Mouse (Mus musculus) embryonic facial prominence, embryonic 10.5 days (tissue): ENCODE results near the gene Pde8a. TPM values are rescaled to one million over a fixed set of nuclear protein-coding genes. Genes with fewer than 3 reads are reported as not detected.
"Not testable (repeated sequence)": the region's sequence is repeated elsewhere in the genome, so short reads cannot be mapped to it uniquely, and the experiment has no call there.

Source experiments
- DNase-seq: peaks from one replicate; pipeline ENCODE4 v3.0.0-alpha.2; 2017; ENCODE audit warnings: low spot score
- H3K27ac ChIP-seq: fragments of 300-500 bp; sonication (generic); replicated peaks from 2 replicates; pipeline ENCODE4 v1.5.1; 2016; ENCODE audit warnings: mild to moderate bottlenecking
- H3K27me3 ChIP-seq: fragments of 300-500 bp; sonication (generic); replicated peaks from 2 replicates; pipeline ENCODE4 v1.6.1; 2016; ENCODE audit warnings: low read depth, mild to moderate bottlenecking; ENCODE audit not compliant: poor library complexity, severe bottlenecking
- H3K36me3 ChIP-seq: fragments of 300-500 bp; sonication (generic); replicated peaks from 2 replicates; pipeline ENCODE4 v1.6.1; 2016; ENCODE audit warnings: mild to moderate bottlenecking, moderate library complexity
- H3K4me1 ChIP-seq: fragments of 300-500 bp; sonication (generic); 2 replicates; pipeline ENCODE4 v1.6.1; 2016
- H3K4me3 ChIP-seq: fragments of 300-500 bp; sonication (generic); 2 replicates; pipeline ENCODE4 v1.5.1; 2016; ENCODE audit warnings: mild to moderate bottlenecking, moderate library complexity
- H3K9me3 ChIP-seq: fragments of 300-500 bp; sonication (generic); 2 replicates; pipeline ENCODE4 v1.6.1; 2016; ENCODE audit warnings: mild to moderate bottlenecking
- WGBS: fragments of 180-500 bp; shearing (Covaris S2); methylation state at CpG from one replicate; pipeline ENCODE4 v1.1.7; 2016; 5-methylcytosine and 5-hydroxymethylcytosine counted together
- polyA plus RNA-seq: library from polyadenylated mRNA; unstranded; fragments of >200 nt; fragmentation: Nextera tagmentation; extraction: Ambion mirVana; gene quantifications from 2 replicates; pipeline ENCODE4 v1.2.1, GENCODE M21; 2016

Gene Pde8a
- polyA plus RNA-seq, 1 experiment from 2014 or later, result 2.4 TPM

DNA sequence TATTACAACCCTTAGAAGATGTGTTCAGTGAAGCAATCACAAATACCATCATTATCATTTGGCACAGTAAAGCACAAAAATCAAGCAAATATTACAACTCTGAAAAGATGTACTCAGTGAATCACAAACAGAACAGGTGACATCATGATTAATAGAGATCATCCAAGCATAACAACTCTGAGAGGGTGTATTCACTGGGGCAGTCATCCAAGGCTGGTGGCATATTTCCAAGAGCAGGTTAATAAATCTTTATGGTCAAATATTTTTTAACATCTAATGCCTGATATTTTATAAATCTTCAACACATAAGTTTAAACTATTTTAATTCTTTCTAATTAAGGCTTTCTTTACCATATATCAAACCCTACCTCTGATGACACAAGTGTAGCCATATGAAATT, 27.4 kb upstream of the Pde8a start:
- H3K36me3 ChIP-seq, H3K4me3 ChIP-seq: not testable (repeated sequence)

DNA sequence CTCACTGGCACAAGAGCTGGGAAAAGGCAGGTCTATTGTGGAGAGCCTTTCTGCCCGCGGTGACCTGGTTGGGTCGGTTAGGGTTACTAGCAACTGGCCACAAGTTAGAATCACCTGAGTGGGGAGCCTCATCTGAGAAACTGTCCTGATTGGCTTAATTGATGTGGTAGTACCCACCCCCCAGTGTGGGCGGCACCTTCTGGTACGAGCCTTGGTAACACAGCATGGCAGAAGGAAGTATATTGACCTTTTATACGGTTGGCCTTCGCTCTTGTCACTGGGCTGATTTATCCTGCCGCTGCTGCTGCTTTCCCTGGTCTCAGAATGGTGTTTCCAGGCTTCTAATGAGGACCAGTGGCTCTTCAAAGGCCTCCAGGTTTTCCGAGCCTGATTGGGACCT, 24.2 kb upstream of the Pde8a start:
- Histone ChIP-seq H3K27ac (no peak overlapping the region), H3K36me3 (no peaks in the 10 kb centered on the region), H3K9me3 (0 out of 2 replicates have a peak, but pooled peaks cover 2% of the 10 kb centered on the region), H3K4me1 (no peaks in the 10 kb centered on the region), H3K4me3 (no peak overlapping the region), H3K27me3 (no peaks in the 10 kb centered on the region)
- DNase-seq, result no peak
- WGBS, result 80% methylated on average over 9 of the region's 9 CpGs

More for the DNA sequence above, 27.4 kb upstream of the Pde8a start:
- DNase-seq, H3K27ac ChIP-seq, H3K4me1 ChIP-seq, H3K27me3 ChIP-seq, H3K9me3 ChIP-seq: not testable (repeated sequence)

DNA sequence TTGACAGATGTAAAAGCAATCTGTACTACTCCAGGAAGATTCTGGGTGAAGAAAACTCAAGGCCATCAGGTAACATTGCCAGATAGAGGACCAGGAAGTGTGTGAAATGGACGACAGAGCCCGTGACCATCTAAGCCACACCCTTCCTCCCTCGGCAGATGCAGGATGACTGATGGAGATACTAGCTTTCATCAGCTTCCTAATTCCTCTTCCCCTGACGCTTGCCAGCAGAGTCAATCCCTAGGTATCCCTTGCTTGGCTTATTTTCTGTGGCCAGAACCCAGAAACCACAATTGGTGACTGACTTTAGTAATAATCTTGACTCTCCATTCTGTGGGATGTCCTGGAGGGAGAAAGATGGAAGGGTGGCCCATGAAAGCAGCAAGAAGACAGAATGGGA, 17.9 kb upstream of the Pde8a start:
- Histone ChIP-seq H3K27ac (no peak overlapping the region), H3K4me1 (peaks cover 19% of the 10 kb centered on the region), H3K9me3 (no peaks in the 10 kb centered on the region), H3K27me3 (no peaks in the 10 kb centered on the region), H3K36me3 (no peaks in the 10 kb centered on the region), H3K4me3 (no peak overlapping the region)
- WGBS, result 70% methylated on average over 4 of the region's 4 CpGs
- no peak for DNase-seq

- Histone ChIP-seq H3K4me1 (peaks cover 19% of the 10 kb centered on the region), H3K9me3 (no peaks in the 10 kb centered on the region), H3K27me3 (no peaks in the 10 kb centered on the region), H3K36me3 (no peaks in the 10 kb centered on the region), H3K27ac (no peak overlapping the region), H3K4me3 (no peak overlapping the region)
- 73% methylated on average over 3 of the region's 3 CpGs for WGBS
- DNase-seq, result no peak
Measured at GRCm38 (mm10) chr7:81196796-81197195, 16.6 kb upstream of the Pde8a start.

- H3K4me1 ChIP-seq, result peaks cover 25% of the 10 kb centered on the region
- H3K36me3 ChIP-seq, result no peaks in the 10 kb centered on the region
- no peak overlapping the region for H3K27ac ChIP-seq
- H3K9me3 ChIP-seq, result no peaks in the 10 kb centered on the region
- H3K4me3 ChIP-seq, result no peak overlapping the region
- DNase-seq, result peak; percentile 43
- 32% methylated on average over 4 of the region's 4 CpGs for WGBS
- no peaks in the 10 kb centered on the region for H3K27me3 ChIP-seq
Measured at GRCm38 (mm10) chr7:81198538-81198937, 14.9 kb upstream of the Pde8a start.

- Histone ChIP-seq H3K4me1 (peaks cover 25% of the 10 kb centered on the region), H3K27me3 (no peaks in the 10 kb centered on the region), H3K27ac (no peak overlapping the region), H3K4me3 (no peak overlapping the region), H3K9me3 (no peaks in the 10 kb centered on the region), H3K36me3 (no peaks in the 10 kb centered on the region)
- DNase-seq, result no peak
- WGBS, result 61% methylated on average over 5 of the region's 5 CpGs
Measured at GRCm38 (mm10) chr7:81199109-81199508, 14.3 kb upstream of the Pde8a start.

DNA sequence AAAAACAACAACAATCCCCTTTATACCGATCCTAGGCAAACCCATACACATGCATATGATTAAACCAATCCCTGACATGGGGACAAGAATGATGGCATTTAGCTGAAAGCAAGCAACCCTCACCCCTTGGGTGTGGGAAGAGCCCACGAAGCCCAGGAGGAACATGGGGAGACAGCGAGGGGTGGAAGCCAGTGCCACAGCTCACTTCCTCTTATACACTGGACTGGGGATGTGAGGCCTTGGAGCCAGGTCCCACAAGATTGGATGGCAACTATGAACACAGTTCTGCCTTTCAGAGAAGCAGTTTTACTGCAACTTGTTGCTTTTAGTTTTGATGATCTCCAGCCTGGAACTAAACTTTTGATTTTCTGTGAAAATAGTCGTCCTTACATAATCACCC, 13.6 kb upstream of the Pde8a start:
- Histone ChIP-seq H3K4me1 (peaks cover 25% of the 10 kb centered on the region), H3K36me3 (no peaks in the 10 kb centered on the region), H3K27ac (no peak overlapping the region), H3K9me3 (no peaks in the 10 kb centered on the region), H3K4me3 (no peak overlapping the region), H3K27me3 (no peaks in the 10 kb centered on the region)
- WGBS, result 65% methylated on average over 4 of the region's 4 CpGs
- DNase-seq, result no peak

- 59% methylated on average over 5 of the region's 5 CpGs for WGBS
Measured at GRCm38 (mm10) chr7:81202389-81202788, 11.0 kb upstream of the Pde8a start.

GRCm38 (mm10) chr7:81203576-81203975, 9.8 kb upstream of the Pde8a start:
- WGBS, result 87% methylated on average over 10 of the region's 10 CpGs
- H3K27me3 ChIP-seq, H3K36me3 ChIP-seq, H3K9me3 ChIP-seq, H3K4me3 ChIP-seq, DNase-seq, H3K27ac ChIP-seq: not testable (repeated sequence)
- H3K4me1 ChIP-seq, result peaks cover 15% of the 10 kb centered on the region

More at GRCm38 (mm10) chr7:81202389-81202788, 11.0 kb upstream of the Pde8a start:
- Histone ChIP-seq H3K27me3 (no peaks in the 10 kb centered on the region), H3K4me3 (no peak overlapping the region), H3K27ac (no peak overlapping the region), H3K4me1 (peaks cover 22% of the 10 kb centered on the region), H3K36me3 (no peaks in the 10 kb centered on the region), H3K9me3 (no peaks in the 10 kb centered on the region)
- DNase-seq, result no peak

DNA sequence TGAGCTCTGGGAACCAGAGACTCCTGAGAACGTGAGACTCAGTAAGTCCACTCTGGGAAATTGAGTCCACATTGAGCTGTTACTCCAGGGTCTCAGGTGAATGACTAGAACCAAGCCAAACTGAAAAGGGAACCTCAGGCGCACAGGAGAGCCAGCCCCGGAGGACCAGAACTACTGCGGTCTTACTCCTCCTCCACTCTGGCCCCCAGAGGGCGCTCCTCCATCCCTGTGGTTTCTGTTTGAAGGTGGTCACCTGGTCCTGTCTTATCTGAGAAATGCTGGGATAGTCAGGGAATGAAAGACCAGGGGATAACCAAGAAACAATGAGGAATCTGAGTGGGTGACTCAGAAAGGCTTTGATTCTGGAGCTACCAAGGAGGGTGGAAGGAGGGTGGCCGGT, 4.5 kb upstream of the Pde8a start:
- DNase-seq, result peak; percentile 76
- Histone ChIP-seq H3K36me3 (no peaks in the 10 kb centered on the region), H3K27ac (no peak overlapping the region), H3K4me1 (peaks cover 38% of the 10 kb centered on the region), H3K9me3 (no peaks in the 10 kb centered on the region), H3K27me3 (peaks cover 56% of the 10 kb centered on the region), H3K4me3 (no peak overlapping the region)
- WGBS, result 16% methylated on average over 6 of the region's 6 CpGs

GRCm38 (mm10) chr7:81209979-81210685, 3.3 kb upstream of the Pde8a start:
- peaks cover 42% of the 10 kb centered on the region for H3K4me1 ChIP-seq
- peaks cover 68% of the 10 kb centered on the region for H3K27me3 ChIP-seq
- no peak overlapping the region for H3K4me3 ChIP-seq
- no peak for DNase-seq
- WGBS, result 46% methylated on average over 12 of the region's 12 CpGs
- no peak overlapping the region for H3K27ac ChIP-seq
- no peaks in the 10 kb centered on the region for H3K9me3 ChIP-seq
- H3K36me3 ChIP-seq, result no peaks in the 10 kb centered on the region

DNA sequence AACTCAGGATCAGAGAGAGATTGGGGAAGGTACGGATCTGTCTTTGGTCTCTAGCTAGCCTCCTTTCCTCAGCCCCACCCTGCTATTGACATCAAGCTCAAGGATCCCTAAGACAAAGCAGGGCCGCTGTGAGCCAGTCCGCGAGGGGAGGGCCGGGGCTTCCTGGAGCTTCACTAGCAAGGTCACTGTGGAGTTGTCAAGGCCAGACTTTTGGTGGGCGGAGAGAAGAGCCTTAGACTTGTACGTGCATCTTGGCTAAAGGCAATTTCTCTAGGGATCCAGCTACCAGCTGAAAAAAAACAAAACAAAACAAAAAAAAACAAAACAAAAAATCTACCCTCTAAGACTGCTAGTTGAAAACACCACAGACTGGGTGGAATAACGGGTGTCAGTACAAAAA, 1.6 kb upstream of the Pde8a start:
- Histone ChIP-seq H3K36me3 (no peaks in the 10 kb centered on the region), H3K4me3 (peak overlapping the region; percentile 56), H3K27me3 (peaks cover 85% of the 10 kb centered on the region), H3K4me1 (peaks cover 42% of the 10 kb centered on the region), H3K27ac (no peak overlapping the region), H3K9me3 (no peaks in the 10 kb centered on the region)
- WGBS, result 3% methylated on average over 8 of the region's 8 CpGs
- DNase-seq, result peak; percentile 47

- under 1% methylated on average over 22 of the region's 22 CpGs for WGBS
- peak; percentile 82 for DNase-seq
- H3K4me1 ChIP-seq, result peaks cover 42% of the 10 kb centered on the region
- H3K27ac ChIP-seq, result peak overlapping the region; percentile 70
- no peaks in the 10 kb centered on the region for H3K36me3 ChIP-seq
- H3K27me3 ChIP-seq, result peaks cover 90% of the 10 kb centered on the region
- no peaks in the 10 kb centered on the region for H3K9me3 ChIP-seq
- H3K4me3 ChIP-seq, result peak overlapping the region; percentile 56
Measured at GRCm38 (mm10) chr7:81212261-81212681, 1.1 kb upstream of the Pde8a start.
